Mouse (Mus musculus): ENCODE data around the gene Ceacam12.
"Not testable (repeated sequence)": the region's sequence is repeated elsewhere in the genome, so short reads cannot be mapped to it uniquely, and the experiment has no call there.

Ceacam12 gene

GRCm38 (mm10) chr7:18065629-18066028 is at the start of gene Ceacam12:
Ceacam12 (plus strand) TSS chr7:18065929.
- in situ Hi-C loops (cut with MboI, MseI) = no loop called here

GRCm38 (mm10) chr7:18073821-18074220 is 8.1 kb downstream of the Ceacam12 start:
- in situ Hi-C loops (cut with MboI, MseI) = not testable (repeated sequence)

GRCm38 (mm10) chr7:18100785-18101184 is 35.1 kb downstream of the Ceacam12 start:
- in situ Hi-C loops (cut with MboI, MseI) = no loop called here

All from T-helper 17 cell (primary cell).